Mouse (Mus musculus): ENCODE data around the gene Ppp1r21. TPM values are rescaled to one million over a fixed set of nuclear protein-coding genes. Genes with fewer than 3 reads are reported as not detected.

The Ppp1r21 gene
- polyA plus RNA-seq, 1 experiment from 2014 or later = 47.8 TPM

GRCm38 (mm10) chr17:88636076-88636475 is 106.2 kb downstream of the Ppp1r21 start:
- ATAC-seq (ENCODE audit: low FRiP score) (no peak), DNase-seq (ENCODE audit: low spot score) (no peak)
- WGBS = 84% methylated on average over 14 of the region's 14 CpGs
- H3K4me3 ChIP-seq (replicated peaks; ENCODE audit: low read length) = no peak overlapping the region
- H3K4me1 ChIP-seq (replicated peaks; ENCODE audit: control insufficient read depth, insufficient read depth, low read length) = 0 out of 2 replicates have a peak, but pooled peaks cover 3% of the 10 kb centered on the region
- H3K27me3 ChIP-seq (ENCODE audit: control insufficient read depth, insufficient read depth, low read length) = no peaks in the 10 kb centered on the region
- no peaks in the 10 kb centered on the region for H3K9me3 ChIP-seq (ENCODE audit: control insufficient read depth, low read length)
- no peak overlapping the region for H3K4me2 ChIP-seq (replicated peaks)
- H3K36me3 ChIP-seq (replicated peaks; ENCODE audit: control insufficient read depth, insufficient read depth) = no peaks in the 10 kb centered on the region
- no peak overlapping the region for H3K27ac ChIP-seq
- no peak overlapping the region for H3K9ac ChIP-seq

- H3K9me3 ChIP-seq (ENCODE audit: control insufficient read depth, low read length) = no peaks in the 10 kb centered on the region
- H3K27ac ChIP-seq = no peak overlapping the region
- no peak overlapping the region for H3K4me3 ChIP-seq (replicated peaks; ENCODE audit: low read length)
- ATAC-seq (ENCODE audit: low FRiP score) = no peak
- H3K27me3 ChIP-seq (ENCODE audit: control insufficient read depth, insufficient read depth, low read length) = no peaks in the 10 kb centered on the region
- WGBS = 36% methylated on average over 12 of the region's 12 CpGs
- H3K9ac ChIP-seq = no peak overlapping the region
- DNase-seq (ENCODE audit: low spot score) = no peak
- no peaks in the 10 kb centered on the region for H3K36me3 ChIP-seq (replicated peaks; ENCODE audit: control insufficient read depth, insufficient read depth)
- H3K4me1 ChIP-seq (replicated peaks; ENCODE audit: control insufficient read depth, insufficient read depth, low read length) = no peaks in the 10 kb centered on the region
- H3K4me2 ChIP-seq (replicated peaks) = no peak overlapping the region
Measured at GRCm38 (mm10) chr17:88636587-88636986, 106.7 kb downstream of the Ppp1r21 start.

Other genes with a start within 250 kb of the Ppp1r21 start
- 6.9 and 7.0 TPM in 2 replicates for gene Foxn2, start 89.4 kb upstream of the Ppp1r21 start, polyA plus RNA-seq (2014; fragmentation: Nextera tagmentation; extraction: Ambion mirVana)
- gene Ston1, start 67.6 kb downstream of the Ppp1r21 start, polyA plus RNA-seq (2014; fragmentation: Nextera tagmentation; extraction: Ambion mirVana) = 2.3 and 3.4 TPM in 2 replicates
- gene Gtf2a1l, start 138.5 kb downstream of the Ppp1r21 start, polyA plus RNA-seq (2014; fragmentation: Nextera tagmentation; extraction: Ambion mirVana) = 0.27 and 0.30 TPM in 2 replicates

All from hindbrain, embryonic 14.5 days (tissue).